Mouse (Mus musculus) urinary bladder, postnatal 25 days (tissue): ENCODE results near the gene Zfp131.
A peak's percentile ranks its signal among the peaks of the same experiment; 100 is the strongest.
"Not testable (repeated sequence)": the region's sequence is repeated elsewhere in the genome, so short reads cannot be mapped to it uniquely, and the experiment has no call there.

Experiments used
- DNase-seq: peaks from one replicate; pipeline ENCODE4 v3.0.0; 2022; ENCODE audit warnings: low spot score

Zfp131 gene

GRCm38 (mm10) chr13:119790761-119791579 is at the start of gene Zfp131:
Zfp131 (minus strand) TSS chr13:119790889.
- peak; percentile 92 for DNase-seq

GRCm38 (mm10) chr13:119839982-119840381 is 49.3 kb upstream of the Zfp131 start:
- not testable (repeated sequence) for DNase-seq

- not testable (repeated sequence) for DNase-seq
Observed at GRCm38 (mm10) chr13:119837719-119838337, 47.1 kb upstream of the Zfp131 start.

- not testable (repeated sequence) for DNase-seq
Observed at GRCm38 (mm10) chr13:119836324-119836811, 45.7 kb upstream of the Zfp131 start.

GRCm38 (mm10) chr13:119835320-119836056 is 44.8 kb upstream of the Zfp131 start, which contains the start of gene D13Ertd608e:
D13Ertd608e (plus strand) TSS chr13:119836006.
- not testable (repeated sequence) for DNase-seq

- not testable (repeated sequence) for DNase-seq
Observed at GRCm38 (mm10) chr13:119830116-119830515, 39.4 kb upstream of the Zfp131 start, which contains the start of gene AF067063. AF067063 (minus strand) TSS chr13:119830216.

- DNase-seq = no peak
Observed at GRCm38 (mm10) chr13:119817579-119818206, 27.0 kb upstream of the Zfp131 start.

- no peak for DNase-seq
Observed at GRCm38 (mm10) chr13:119816798-119817197, 26.1 kb upstream of the Zfp131 start.

- DNase-seq = no peak
Observed at GRCm38 (mm10) chr13:119810031-119810430, 19.3 kb upstream of the Zfp131 start.

GRCm38 (mm10) chr13:119808937-119809336 is 18.2 kb upstream of the Zfp131 start:
- DNase-seq = no peak

- no peak for DNase-seq
Observed at GRCm38 (mm10) chr13:119797656-119798055, 7.0 kb upstream of the Zfp131 start.

- no peak for DNase-seq
Observed at GRCm38 (mm10) chr13:119792791-119793404, 2.2 kb upstream of the Zfp131 start.

- no peak for DNase-seq
Observed at GRCm38 (mm10) chr13:119791580-119792135, 969 bp upstream of the Zfp131 start.

- peak; percentile 57 for DNase-seq
Observed at GRCm38 (mm10) chr13:119789851-119790717, 605 bp downstream of the Zfp131 start.

- DNase-seq = no peak
Observed at GRCm38 (mm10) chr13:119783581-119783980, 7.1 kb downstream of the Zfp131 start.

- DNase-seq = no peak
Observed at GRCm38 (mm10) chr13:119768541-119768940, 22.1 kb downstream of the Zfp131 start.

GRCm38 (mm10) chr13:119766480-119766879 is 24.2 kb downstream of the Zfp131 start:
- no peak for DNase-seq

GRCm38 (mm10) chr13:119756831-119757230 is 33.9 kb downstream of the Zfp131 start:
- no peak for DNase-seq

- peak; percentile 59 for DNase-seq
Observed at GRCm38 (mm10) chr13:119755681-119756471, 34.8 kb downstream of the Zfp131 start, which contains the start of gene Nim1k. Nim1k (minus strand) TSS chr13:119755882.
